Mouse (Mus musculus): ENCODE data around the gene Selenon.
A peak's percentile ranks its signal among the peaks of the same experiment; 100 is the strongest.

The Selenon gene

GRCm38 (mm10) chr4:134577281-134577680 lies 25.3 kb upstream of the Selenon start:
- DNase-seq: no peak

GRCm38 (mm10) chr4:134575486-134575885 lies 23.5 kb upstream of the Selenon start:
- DNase-seq: no peak

- no peak for DNase-seq
Observed at GRCm38 (mm10) chr4:134572449-134573300, 20.7 kb upstream of the Selenon start.

- DNase-seq: no peak
Observed at GRCm38 (mm10) chr4:134570704-134571451, 18.9 kb upstream of the Selenon start.

- DNase-seq: no peak
Observed at GRCm38 (mm10) chr4:134569831-134570230, 17.9 kb upstream of the Selenon start.

GRCm38 (mm10) chr4:134569205-134569604 lies 17.2 kb upstream of the Selenon start:
- DNase-seq: no peak

- no peak for DNase-seq
Observed at GRCm38 (mm10) chr4:134567377-134568226, 15.6 kb upstream of the Selenon start.

GRCm38 (mm10) chr4:134564093-134564492 lies 12.1 kb upstream of the Selenon start:
- no peak for DNase-seq

- no peak for DNase-seq
Observed at GRCm38 (mm10) chr4:134563624-134564023, 11.7 kb upstream of the Selenon start.

GRCm38 (mm10) chr4:134562014-134562413 lies 10.0 kb upstream of the Selenon start:
- DNase-seq: no peak

GRCm38 (mm10) chr4:134560699-134561098 lies 8.7 kb upstream of the Selenon start:
- DNase-seq: no peak

- DNase-seq: no peak
Observed at GRCm38 (mm10) chr4:134559154-134559553, 7.2 kb upstream of the Selenon start.

- no peak for DNase-seq
Observed at GRCm38 (mm10) chr4:134558570-134559113, 6.7 kb upstream of the Selenon start.

GRCm38 (mm10) chr4:134557626-134558249 lies 5.8 kb upstream of the Selenon start:
- no peak for DNase-seq

GRCm38 (mm10) chr4:134555956-134556580 lies 4.1 kb upstream of the Selenon start:
- DNase-seq: no peak

GRCm38 (mm10) chr4:134553631-134554030 lies 1.7 kb upstream of the Selenon start:
- no peak for DNase-seq

- DNase-seq: no peak
Observed at GRCm38 (mm10) chr4:134549899-134550298, 2.1 kb downstream of the Selenon start.

GRCm38 (mm10) chr4:134548169-134548938 lies 3.6 kb downstream of the Selenon start:
- no peak for DNase-seq

- DNase-seq: no peak
Observed at GRCm38 (mm10) chr4:134546814-134547705, 4.9 kb downstream of the Selenon start.

- peak; percentile 92 for DNase-seq
Observed at GRCm38 (mm10) chr4:134543261-134543660, 8.7 kb downstream of the Selenon start.

Data from cerebellum, adult 11 months (tissue).